Mouse (Mus musculus): ENCODE measurements around the gene Ssr1.

- TF ChIP-seq CTCF (IDR thresholded peaks at IDR 0.05; ENCODE audit: low read depth) = no peak
- TF ChIP-seq EP300 (IDR thresholded peaks at IDR 0.05; ENCODE audit: low read depth) = no peak
These were observed 20.0 kb downstream of the Ssr1 start for GRCm38 (mm10) chr13:37974036-37974435.
